Mouse (Mus musculus): Measurements from ENCODE around the gene Teddm3.
"Not testable (repeated sequence)": the region's sequence is repeated elsewhere in the genome, so short reads cannot be mapped to it uniquely, and the experiment has no call there.

Gene Teddm3

DNA sequence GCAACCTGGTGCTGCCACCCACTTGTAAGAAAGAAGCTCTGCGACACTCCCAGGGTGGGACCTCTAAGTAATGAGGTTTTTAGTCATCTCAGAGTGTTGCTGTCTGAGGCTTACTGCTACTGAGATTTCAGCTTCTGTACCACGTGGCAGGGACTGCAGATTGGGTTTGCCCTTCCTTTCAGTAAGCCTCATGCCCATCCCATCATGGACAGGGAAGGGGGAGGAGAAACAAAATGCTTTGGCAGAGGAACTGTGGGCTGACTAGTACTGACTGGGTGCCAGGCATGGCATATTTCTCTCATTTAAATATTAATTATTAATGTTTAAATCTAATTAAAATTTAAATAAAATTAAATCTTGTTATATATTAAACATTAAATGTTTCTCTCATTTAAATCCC, at the start of gene Teddm3:
Gene Teddm3, minus strand, starts transcription at position 101 of the 400 bp plus-strand sequence.
- DNase-seq: not testable (repeated sequence)

DNA sequence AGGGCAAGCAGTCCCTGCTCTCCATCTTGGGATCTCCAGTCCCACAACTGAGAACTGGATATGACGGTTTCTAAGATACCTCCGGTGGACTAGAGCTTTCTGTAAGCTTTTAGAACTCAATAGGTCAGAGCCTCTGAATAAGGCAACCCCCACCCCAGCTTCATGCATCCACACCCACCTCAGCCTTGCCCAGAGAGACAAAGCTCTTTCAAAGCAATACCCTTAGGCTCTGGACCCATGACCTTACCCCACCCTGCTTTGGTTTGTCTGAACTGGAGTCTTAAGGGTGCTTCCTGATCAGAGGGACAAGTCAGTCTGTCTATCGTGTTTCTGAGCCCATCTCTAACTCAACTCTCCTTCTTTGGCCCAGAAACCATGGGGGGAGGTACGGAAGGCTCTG, 48.9 kb upstream of the Teddm3 start:
- no peak for DNase-seq

DNA sequence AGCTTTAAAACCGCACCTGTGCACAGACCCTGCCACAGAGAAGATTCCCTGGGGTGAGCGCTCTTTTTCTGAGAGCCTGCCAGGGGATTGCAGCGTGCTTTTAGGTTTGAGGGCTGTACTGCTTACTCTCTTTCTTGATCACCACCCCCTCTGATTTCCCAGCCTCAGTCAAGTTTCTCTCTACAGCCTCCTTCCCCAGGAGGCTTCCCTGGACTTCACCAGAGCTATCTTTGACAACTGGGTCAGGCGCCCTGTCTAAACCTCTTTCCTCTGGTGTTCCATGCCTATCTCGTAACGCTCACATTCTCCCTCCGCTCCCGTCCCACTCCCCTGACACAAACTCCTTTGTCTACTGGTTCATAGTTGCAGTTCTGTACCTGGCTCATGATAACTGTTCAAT, 45.6 kb upstream of the Teddm3 start:
- DNase-seq: no peak

DNA sequence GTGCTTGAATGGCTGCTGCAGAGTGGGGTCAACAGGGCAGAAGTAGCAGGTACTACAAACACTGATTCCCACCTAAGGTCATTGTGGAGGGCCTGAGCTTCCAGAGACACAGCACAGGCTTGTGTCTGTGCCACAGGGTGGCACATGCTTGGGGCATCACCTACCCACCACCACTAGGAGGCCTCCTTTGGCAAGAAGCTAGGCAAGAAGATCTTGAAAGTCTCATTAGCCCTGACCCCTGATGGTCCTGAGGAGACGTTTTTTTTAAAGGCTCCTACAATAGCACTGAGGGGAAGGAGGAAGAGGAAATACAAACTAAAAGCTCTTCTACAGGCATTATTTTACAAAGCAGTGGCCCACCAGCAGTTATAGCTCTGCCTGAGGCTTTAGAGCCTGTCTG, 44.7 kb upstream of the Teddm3 start:
- DNase-seq: peak; percentile 48

- DNase-seq: no peak
Measured at GRCm38 (mm10) chr16:21198006-21198405, 44.2 kb upstream of the Teddm3 start.

DNA sequence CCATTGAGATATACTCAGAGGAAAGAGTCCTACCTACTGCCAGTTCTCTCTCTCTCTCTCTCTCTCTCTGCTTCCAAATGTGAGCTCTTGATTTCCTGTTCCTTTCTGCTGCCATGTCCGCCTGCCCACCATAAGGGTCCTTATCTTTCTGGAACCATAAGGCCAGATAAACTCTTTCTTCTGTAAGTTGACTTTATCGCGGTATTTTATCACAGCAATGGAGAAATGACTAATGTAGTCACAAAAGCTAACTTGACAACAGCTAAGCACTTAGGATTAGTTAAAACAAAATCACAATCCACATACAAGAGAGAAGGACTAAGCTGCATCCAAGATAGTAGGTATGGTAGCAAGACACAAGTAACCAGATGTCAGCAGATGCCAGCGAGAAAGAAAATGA, 43.7 kb upstream of the Teddm3 start:
- DNase-seq: no peak

- no peak for DNase-seq
Measured at GRCm38 (mm10) chr16:21196576-21196975, 42.8 kb upstream of the Teddm3 start.

DNA sequence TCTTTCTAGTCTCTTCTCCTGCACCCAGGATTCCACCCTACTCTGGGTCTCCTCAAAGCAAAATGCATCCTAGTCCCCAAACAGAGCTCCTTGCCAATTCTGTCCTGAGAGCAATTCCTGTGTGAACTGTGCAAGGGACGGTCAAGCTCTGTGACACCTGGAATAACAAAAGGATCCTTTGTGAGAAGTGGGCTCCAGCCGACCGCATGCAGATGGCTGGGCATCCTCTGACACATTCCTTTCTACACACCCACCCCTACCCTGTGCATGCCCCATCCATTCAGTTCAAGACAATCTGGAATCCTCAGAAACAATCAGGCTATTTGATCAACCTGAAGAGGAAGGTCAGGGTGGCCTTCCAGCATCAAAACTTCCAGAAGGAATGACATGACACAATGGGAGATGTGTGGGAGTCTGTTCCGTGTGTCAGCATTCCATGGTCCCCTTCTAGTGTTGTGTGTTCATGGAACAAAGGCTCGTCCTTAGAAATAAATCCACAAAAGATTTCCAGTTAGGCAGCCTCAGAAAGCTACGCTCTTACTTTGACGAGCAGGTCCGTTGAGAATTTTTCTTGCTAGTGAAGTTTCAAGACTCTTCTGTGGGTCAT, 41.6 kb upstream of the Teddm3 start:
- no peak for DNase-seq

DNA sequence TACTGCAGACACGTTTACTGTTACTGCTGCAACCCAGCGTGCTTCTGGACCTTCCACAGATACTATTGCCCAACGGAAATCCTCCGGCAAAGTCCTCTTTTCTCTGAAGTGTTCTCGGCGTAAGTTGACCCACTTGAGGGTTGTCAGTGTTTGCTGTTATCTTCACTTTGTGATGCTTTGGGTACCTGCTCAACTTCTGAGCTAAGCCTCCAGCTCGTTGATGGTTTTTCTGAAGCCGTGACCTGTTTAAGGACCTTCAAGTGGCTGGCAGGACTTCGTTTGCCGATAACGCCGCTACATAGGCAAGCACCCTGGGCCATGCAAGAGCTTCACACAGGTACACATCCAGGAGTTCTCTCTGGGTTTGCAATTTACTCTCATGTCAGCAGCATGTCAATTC, 40.4 kb upstream of the Teddm3 start:
- DNase-seq: no peak

DNA sequence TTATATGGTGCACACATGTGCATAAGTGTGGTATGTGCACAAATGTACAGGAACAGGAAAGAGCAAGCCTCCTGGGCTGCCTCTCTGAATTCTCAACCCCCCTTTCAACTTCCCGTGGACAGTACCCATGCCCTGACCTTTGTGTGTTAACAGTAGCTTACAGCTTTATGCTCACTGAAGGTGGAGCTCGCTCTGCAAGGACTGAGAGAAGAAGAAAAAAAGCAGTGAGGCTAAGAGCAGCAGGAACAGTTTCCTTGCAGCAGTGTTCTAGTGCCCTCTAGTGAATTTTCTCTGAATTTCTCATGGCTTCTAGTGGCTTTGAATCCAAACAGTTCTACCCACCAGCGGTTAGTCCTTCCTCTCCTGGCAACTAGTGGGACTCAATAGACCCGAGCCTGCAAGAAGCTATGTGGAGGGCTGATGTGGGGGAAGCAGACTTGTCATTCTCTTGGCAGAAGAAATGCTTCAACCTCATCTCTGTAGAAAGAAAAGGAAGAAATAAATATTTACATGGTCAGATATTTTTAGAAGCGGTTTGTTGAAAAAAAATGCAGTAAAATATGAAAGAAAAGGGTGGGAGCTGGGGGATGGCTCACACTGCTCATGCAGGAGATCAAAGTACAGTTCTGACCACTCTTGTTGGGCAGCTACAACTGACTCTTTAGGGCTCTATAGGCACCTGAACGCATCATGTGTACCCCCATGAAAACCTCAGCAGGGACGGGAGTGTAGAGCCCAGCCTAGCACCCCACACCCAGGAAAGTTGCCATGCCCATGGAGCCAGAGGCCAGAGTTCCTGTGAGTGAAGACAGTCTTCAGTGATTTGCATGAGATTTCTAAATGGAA, 38.9 kb upstream of the Teddm3 start:
- peak; percentile 41 for DNase-seq

GRCm38 (mm10) chr16:21191569-21191968, 37.8 kb upstream of the Teddm3 start:
- DNase-seq: no peak

DNA sequence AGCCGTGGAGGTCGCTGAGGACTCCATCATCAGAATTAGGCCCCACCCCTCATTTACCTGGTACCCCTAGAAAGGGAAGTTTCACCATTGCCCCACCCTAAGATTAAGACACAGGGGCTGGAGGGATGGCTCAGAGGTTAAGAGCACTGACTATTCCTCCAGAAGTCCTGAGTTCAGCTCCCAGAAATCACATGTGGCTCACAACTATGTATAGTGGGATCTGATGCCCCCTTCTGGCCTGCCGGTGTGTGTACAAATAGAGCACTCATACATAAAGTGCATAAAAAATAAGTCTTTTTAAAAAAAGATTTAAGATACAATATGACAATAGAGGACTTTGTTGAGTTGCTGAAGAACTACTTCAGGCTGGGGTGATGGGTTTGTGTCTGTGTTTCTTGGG, 34.5 kb upstream of the Teddm3 start:
- DNase-seq: no peak

- DNase-seq: no peak
Measured at GRCm38 (mm10) chr16:21187568-21187967, 33.8 kb upstream of the Teddm3 start.

GRCm38 (mm10) chr16:21184697-21185096, 30.9 kb upstream of the Teddm3 start:
- no peak for DNase-seq

DNA sequence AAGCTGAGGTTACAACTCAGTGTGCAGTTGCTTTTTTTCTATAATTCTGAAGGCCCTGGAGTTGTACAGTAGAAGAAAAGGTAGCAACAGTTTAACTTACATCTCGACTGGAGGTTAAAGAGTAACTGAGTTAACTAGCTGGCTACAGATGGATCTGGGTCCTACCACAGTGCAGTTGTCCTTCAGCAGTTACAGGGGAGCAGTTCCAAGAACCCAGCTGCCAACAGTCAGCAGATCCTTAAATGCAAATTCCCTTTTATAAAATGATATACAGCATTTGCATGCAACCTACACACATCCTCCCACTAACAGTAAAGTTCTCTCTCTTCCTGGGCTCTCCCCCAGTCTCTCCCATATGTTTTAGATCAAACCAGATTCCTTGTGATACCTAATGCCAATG, 28.3 kb upstream of the Teddm3 start:
- no peak for DNase-seq

DNA sequence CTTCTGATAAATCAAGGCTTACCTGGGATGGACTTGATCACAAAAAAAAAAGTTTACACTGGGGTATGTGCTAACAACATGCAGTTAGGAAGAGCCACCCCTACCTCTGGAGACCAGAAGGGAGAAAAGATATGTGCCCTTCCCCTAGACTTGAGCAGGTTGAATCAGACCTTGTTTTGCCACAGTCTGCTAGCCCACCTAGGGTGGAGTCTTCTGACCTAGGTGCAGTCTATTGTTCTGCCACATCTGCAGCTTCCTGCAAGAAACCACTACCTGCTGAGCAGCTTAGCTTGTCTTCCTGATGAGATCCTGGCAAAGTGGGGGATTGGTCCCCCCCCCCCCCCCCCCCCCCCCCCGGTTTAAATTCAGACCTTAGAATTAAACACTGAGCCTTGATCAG, 21.4 kb upstream of the Teddm3 start:
- DNase-seq: no peak

GRCm38 (mm10) chr16:21168730-21169129, 14.9 kb upstream of the Teddm3 start:
- no peak for DNase-seq

GRCm38 (mm10) chr16:21165343-21166220, 11.8 kb upstream of the Teddm3 start:
- not testable (repeated sequence) for DNase-seq

GRCm38 (mm10) chr16:21163423-21163822, 9.6 kb upstream of the Teddm3 start:
- not testable (repeated sequence) for DNase-seq

GRCm38 (mm10) chr16:21159226-21159625, 5.4 kb upstream of the Teddm3 start:
- DNase-seq: not testable (repeated sequence)

DNA sequence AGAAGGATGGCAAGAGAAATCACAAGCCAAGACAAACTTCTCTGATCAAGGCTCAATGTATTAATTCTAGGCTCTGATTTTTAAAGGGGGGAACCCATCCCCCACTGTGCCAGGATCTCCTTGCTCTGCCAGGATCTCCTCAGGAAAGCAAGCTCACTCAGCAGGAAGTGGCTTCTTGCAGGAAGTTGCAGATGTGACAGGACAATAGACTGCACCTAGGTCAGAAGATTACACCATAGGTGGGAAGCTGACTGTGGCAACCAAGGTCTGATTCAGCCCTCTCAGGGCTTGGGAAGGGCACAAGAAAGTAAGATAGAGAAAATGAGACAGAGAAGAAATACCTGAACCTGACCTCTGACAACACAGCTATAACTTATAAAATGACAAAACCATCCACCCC, 2.5 kb upstream of the Teddm3 start:
- not testable (repeated sequence) for DNase-seq

DNA sequence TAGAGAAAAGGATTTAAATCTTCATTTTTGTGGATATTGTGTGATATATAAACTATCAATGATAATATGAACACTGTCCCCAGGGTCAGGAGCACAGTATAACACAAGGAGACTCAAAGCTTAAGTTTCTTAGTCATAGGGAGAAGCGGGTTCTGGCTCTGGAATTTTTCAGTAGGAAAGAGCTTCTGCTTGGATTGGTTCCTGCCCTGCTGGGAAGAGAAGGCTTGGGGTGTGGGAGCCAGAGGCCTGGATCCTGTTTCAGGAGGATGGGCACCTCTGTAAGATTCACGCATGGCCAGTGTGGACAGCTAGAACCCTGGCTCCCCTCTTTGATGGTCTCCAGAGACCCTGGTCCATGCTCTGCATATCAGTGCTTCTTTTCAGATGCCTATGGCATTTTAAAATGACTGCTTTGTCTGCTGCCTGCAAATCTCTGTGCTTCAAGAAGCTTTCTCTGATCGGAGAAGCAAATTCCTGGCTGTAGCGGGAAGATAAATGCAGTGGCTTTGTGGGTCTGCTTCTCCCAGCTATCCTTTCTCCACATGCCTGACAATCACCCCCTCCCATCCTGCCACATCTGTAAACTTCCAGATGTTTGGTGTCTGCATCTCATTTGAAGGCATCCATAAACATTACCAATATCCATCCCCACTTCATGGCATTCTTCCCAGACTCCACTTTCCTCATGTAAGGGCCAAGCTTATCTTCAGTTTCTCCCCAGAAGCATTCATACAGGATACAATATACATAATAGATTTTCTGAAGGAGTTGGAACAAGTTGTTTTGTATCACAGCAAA, 2.0 kb downstream of the Teddm3 start:
- DNase-seq: peak; percentile 38

GRCm38 (mm10) chr16:21149896-21150295, 3.9 kb downstream of the Teddm3 start:
- DNase-seq: no peak

Measured in kidney, postnatal 10 days (tissue).